Mouse (Mus musculus): ENCODE data around the gene Sectm1a.
A peak's percentile ranks its signal among the peaks of the same experiment; 100 is the strongest.
"Not testable (repeated sequence)": the region's sequence is repeated elsewhere in the genome, so short reads cannot be mapped to it uniquely, and the experiment has no call there.

Gene Sectm1a

DNA sequence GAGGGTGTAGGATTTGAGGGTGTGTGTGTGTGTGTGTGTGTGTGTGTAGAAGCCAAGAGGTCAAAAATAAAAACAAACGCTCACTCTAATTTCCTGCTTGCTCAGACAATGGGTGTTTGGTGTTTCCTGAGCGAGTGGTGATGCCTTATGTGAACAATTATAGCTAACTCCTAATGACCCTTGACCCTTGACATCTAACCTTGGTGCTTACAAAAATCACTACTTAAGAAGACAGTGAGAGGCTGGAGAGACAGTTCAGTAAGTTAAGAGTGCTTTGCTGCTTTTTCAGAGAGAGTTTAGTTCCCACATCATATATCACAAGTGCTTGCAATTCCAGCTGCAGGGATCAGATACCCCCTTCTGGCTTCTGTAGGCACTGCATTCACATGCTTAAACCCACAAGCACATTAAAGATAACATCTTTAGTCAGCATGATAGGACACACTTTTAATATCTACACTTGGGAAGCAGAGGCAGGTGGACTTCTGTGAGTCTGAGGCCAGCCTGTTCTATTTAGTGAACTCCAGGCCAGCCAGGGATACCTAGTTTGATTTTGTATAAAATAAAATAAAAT, 33.1 kb downstream of the Sectm1a start:
- no peak for DNase-seq (ENCODE audit: low spot score)

DNA sequence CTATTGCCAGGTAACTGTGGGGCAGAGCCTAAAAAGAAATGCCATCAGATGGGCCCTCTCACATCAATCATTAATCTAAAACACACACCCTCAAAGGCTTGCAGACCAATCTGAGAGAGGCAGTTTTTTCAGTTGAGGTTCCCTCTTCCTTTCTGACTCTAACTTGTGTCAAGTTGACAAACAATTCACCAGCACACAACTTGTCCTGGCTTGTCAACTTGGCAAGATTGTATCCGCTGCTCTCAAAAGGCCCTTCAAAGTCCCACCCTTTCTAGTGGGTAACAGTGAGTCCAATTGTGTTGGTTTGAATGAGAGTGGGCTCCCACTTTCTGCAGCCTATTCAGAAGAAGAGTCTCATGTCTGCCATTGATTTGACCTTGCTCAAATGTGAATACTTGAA, 35.7 kb downstream of the Sectm1a start:
- DNase-seq (ENCODE audit: low spot score), result no peak

DNA sequence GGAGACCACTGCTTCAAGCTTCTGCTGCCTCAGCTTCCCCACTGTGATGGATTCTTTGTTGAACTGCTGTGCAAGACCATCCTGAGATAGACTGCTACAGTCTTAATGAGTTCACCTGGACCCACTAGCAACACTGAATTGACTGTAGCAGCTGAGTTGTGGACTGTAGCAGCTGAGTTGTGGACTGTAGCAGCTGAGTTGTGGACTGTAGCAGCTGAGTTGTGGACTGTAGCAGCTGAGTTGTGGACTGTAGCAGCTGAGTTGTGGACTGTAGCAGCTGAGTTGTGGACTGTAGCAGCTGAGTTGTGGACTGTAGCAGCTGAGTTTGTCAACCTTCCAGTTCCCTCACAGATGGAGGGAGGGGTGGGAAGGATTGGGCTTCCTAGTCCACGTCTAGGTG, 38.0 kb downstream of the Sectm1a start:
- not testable (repeated sequence) for DNase-seq (ENCODE audit: low spot score)

DNA sequence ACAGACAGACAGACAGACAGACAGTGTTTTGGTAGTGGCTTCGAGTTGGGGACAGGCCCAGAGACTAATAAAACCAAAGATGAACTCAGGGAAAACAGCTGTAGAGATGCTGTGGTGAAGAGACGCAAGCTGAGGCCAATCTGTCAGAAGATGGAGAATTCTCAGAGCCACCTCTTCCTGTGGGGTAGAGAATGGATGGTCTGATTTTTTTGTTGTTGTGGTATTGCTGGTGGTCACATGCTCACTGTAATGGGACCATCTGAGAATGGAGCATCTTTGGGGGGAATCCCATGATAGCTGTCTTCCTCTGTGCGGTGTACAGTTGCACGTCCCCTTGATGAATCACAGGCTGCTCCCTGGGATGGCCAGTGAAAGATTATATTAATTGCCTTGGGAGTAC, 38.5 kb downstream of the Sectm1a start:
- DNase-seq (ENCODE audit: low spot score), result no peak

DNA sequence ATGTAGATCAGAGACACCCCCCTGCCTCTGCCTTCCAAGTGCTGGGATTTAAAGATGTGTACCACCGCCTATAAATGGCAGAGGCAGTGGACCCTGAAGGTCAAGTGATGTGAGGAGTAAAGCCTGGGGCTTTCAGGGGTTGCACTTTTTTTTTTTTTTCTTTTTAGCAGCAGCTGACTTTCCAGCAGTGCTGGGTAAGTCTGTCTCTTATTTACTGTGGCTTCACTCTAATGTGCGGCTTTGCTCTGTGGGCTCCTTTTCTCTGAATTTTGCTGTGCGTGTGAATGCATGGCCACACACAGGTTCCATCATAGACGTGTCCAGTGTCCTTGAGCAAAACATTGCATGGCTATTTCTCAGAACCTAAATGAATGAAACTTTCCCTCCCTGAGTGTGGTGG, 39.4 kb downstream of the Sectm1a start:
- DNase-seq (ENCODE audit: low spot score), result no peak

DNA sequence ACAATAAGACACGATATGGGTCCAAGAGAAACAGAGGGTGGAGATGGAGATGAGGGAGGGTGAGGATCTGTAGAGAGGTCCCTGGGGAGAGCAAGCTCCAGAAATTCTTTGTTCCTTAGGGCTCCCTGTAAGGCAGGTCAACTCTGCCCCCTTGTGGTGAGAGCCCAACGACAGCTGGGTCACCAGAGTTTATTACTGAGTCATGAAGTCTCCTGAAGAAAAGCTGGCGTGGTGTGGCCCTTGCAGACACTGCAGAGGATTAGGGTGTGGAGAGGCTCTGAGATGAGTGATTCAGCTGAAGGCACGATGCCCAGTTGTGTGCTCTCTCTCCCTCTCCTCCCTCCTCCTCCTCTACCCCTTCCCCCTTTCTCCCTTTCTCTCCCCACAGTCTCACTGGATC, 39.8 kb downstream of the Sectm1a start:
- DNase-seq (ENCODE audit: low spot score), result peak; percentile 90

DNA sequence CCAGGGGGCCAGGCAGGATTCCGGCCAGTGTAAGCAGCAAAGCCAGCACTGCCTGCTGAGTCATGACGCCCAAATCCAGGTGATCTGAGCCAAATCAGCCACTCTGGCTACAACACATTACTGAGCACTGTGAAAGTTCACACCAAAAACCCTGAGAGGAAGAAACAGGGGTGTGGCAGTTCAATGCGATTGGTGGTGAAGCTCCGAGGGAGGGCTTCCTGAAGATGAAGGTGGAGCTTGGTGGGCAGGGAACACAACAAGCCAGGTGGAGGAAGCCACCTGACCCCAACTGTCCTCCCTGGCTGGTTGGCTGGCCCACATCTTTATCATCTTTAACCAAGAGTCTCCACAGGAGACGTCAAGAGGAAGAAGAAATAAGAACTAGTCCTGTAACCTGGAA, 41.7 kb downstream of the Sectm1a start, which contains the start of gene Cd7:
Cd7 (minus strand) TSS at position 117 of the 400 bp plus-strand sequence.
- DNase-seq (ENCODE audit: low spot score), result no peak

DNA sequence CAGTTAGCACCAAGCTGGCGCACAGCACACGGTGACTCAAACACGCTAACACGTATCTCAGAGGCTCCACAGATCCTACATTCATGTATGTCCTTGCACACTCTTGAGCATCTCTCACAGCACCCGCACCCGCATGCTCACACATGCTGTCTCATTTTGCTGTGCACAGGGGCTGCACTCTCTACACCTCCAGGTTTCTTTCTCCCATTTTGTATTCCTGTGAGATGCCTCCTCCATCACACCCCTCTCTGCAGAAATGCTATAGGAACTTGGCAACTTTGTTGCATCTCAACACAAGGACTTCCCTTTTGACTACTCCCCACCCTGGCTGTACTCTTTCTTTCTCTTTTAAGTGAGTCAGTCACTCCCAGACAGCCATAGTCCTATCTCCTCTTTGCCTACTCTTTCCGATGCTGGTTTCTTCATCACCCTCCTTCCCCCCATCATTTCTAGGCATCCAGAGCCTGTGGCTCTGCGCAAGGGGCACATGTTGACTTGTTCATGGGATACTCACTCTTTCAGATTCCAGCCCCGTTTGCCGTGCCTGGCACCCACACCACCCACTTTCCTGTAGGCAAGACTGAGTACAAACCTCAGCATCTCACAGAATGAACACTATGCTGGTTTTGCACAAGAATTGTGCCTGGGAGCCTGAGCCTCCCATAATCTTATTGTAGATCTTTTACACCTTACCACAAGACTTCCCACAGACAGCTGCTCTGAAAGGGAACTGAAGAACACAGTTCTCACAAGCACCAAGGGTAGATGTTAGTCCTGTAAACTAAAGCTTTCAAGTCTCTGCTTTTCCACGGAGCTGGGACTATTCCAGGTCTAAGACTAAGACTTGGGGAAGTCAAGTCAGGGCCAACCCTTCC, 42.4 kb downstream of the Sectm1a start:
- no peak for DNase-seq (ENCODE audit: low spot score)

DNA sequence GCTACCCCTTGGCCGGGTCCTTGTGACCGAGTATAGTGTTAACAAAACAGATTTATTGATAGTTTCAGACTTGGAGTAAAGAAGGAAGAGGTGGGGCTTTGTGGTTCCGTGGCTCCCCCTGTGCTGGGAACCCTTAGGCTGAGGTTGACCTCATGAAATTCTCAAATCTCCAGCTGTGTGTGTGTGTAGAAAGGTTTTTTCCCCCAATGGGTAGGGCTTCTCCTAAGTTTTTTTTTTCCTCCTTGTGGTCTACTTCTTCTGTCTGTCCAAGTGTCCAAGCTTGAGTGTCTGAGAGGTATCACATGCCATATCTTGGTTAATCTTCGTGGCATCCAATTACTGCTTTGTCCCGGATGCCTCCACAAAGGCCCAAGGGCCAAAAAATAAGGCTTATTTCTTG, 47.9 kb downstream of the Sectm1a start:
- no peak for DNase-seq (ENCODE audit: low spot score)

DNA sequence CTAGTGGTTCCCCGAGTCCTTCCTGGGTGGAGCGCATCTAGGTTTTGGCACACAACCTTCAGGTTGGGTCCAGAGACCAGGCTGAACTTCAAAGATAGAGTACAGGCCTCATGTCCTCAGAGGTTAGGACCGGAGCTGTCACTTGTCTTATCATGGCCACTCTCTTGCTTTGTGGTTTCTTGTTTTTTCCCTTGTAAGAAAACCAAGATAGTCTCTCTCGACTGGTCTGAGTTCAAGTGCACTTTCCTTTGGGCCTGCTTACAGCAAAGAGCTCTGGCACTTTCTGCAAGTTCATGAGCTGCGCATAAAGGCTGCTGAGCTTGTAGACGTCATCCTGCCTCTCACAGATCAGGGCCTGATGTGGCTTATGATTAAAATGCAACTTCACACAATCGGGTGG, 53.8 kb downstream of the Sectm1a start:
- DNase-seq (ENCODE audit: low spot score), result no peak

DNA sequence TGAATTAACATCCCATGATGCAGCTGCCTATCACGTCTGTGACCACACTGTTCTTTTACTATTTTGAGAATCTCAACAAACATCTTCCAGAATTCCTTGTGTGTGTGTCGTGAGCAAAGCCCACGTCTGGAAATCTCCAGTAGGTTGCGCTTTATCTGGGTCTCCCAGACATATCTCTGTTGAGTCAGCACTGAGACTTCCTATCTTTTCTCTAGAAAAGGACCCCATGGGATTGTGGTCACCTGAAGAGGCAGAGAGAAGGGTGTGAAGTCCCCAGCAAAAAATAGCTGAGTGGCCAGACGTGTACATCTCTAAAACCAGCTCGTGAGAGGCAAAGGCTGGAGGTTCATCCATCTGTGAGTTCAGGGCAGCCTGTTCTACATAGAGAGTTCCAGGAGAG, 56.9 kb downstream of the Sectm1a start:
- DNase-seq (ENCODE audit: low spot score), result no peak

DNA sequence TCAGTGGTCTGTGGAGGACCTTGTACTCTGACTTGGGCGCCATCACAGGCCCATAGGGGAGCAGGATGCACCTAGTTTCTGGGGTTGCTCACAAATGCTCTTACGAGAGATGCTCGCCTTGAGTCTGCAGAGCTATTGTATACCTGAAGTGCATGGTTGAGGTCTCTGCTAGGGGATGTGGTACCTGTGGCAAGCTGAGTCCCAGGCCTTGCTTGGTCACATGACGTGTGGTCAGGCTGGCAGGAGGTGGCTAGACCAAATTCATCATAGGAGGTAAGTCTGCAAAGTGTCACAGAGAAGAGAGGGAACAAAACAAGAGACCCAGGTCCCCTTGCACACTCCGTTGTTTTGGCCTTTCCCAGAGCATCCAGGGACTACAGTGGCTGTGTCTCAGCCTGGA, 61.5 kb downstream of the Sectm1a start:
- no peak for DNase-seq (ENCODE audit: low spot score)

DNA sequence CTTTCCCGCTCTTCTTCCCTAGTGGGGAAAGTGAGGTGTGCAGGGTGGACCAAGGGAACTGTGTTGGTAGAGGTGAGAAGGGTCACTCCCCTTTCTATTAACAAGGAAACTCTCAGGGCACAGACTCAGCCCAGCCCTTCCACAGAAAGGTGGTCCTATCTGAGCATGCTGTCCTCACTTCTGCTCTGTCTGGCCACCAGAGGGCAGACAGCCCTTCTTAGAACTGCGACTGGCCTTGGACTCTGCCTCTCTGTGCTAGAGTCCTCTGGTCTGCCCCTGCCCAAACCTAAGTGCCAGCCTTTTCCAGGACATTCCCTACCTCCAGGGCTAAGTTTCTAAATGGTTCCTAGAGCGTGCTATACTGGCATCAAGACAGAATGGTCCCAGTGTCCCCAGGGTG, 63.3 kb downstream of the Sectm1a start:
- peak; percentile 80 for DNase-seq (ENCODE audit: low spot score)
